Comparison of ENCODE assay signal across 8 mouse cellular contexts in the genomic region with DNA sequence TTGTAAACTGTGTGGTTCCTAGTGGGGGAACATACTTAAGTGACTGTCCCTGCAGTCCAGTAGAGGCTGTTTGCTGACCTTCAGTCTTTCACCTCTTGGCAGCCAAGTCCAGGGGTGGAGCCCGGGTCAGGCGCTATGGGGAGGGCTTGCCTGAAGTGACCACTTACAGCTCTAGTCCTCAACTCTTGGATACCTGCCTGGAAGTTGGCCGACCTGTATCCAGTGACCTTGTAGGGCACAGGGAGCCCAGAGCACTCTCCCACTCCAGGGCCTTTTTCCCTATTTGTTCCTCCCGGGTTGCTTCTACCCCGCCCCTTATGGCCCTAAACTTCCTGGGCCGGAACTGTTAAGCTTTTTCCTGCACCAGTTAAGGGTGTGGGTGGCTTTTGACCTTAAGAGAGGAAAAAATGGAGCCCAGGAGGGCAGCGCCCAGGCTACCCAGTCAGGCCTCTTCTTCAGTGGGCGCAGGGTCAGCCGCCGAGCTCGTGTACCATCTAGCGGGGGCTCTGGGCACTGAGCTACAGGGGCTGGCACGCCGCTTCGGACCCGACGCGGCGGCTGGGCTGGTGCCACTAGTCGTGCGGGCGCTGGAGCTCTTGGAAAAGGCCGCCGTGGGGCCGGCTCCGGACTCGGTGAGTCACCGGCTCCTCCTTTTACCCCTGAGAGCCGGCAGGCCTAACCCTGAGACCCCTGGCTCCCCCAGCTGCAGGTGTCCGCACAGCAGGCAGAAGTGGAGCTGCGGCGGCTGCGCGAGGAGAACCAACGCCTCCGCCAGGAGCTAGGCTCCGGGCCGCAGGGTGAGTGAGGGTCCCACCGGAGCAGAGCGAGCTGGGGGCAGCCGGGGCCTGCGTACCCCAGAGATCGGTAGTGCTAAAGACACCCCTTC. TPM values are rescaled to one million over a fixed set of nuclear protein-coding genes. Genes with fewer than 3 reads are reported as not detected.
DNase-seq lines count a peak whose midpoint lies in the region; ATAC-seq and TF ChIP-seq lines count a peak whose summit lies in the region.

A gene (plus strand): TSS at position 354 of the 886 bp plus-strand sequence.

- no peak within 1 kb of the TSS for H3K27ac ChIP-seq in ES-Bruce4 (ENCODE audit: insufficient read depth, low read length)
- H3K27ac ChIP-seq in embryonic facial prominence, embryonic 13.5 days: peak within 1 kb of the TSS; percentile 82
- H3K27ac ChIP-seq in heart, adult 2 months: peak within 1 kb of the TSS; percentile 97
- H3K27ac ChIP-seq in liver, embryonic 14.5 days: peak within 1 kb of the TSS; percentile 18
- no peak within 1 kb of the TSS for H3K27ac ChIP-seq in neural tube, embryonic 12.5 days

- peak within 1 kb of the TSS; percentile 53 for H3K9ac ChIP-seq in ES-Bruce4 (ENCODE audit: low read depth, poor library complexity, severe bottlenecking)
- H3K9ac ChIP-seq in embryonic facial prominence, embryonic 13.5 days: peak within 1 kb of the TSS; percentile 74
- peak within 1 kb of the TSS; percentile 93 for H3K9ac ChIP-seq in heart, adult 2 months (ENCODE audit: low read depth, low read length)
- H3K9ac ChIP-seq in liver, embryonic 14.5 days (replicated peaks): peak within 1 kb of the TSS; percentile 63
- H3K9ac ChIP-seq in neural tube, embryonic 12.5 days: peak within 1 kb of the TSS; percentile 58

- peak; percentile 56 for ATAC-seq in embryonic facial prominence, embryonic 13.5 days (ENCODE audit: insufficient number of reproducible peaks, insufficient read depth, low FRiP score, low TSS enrichment, low read depth)
- ATAC-seq in liver, embryonic 14.5 days (ENCODE audit: insufficient read depth): peak; percentile 67
- peak; percentile 84 for ATAC-seq in neural tube, embryonic 12.5 days (ENCODE audit: low FRiP score, low read depth)
- no peak for ATAC-seq in activated CD4-positive, CD25-positive, alpha-beta regulatory T cell, adult 4 months

- WGBS in embryonic facial prominence, embryonic 13.5 days: 3% methylated on average over 43 of the region's 43 CpGs
- under 1% methylated on average over 43 of the region's 43 CpGs for WGBS in heart, adult 2 months
- 4% methylated on average over 43 of the region's 43 CpGs for WGBS in liver, embryonic 14.5 days (ENCODE audit: insufficient replicate concordance)
- 2% methylated on average over 43 of the region's 43 CpGs for WGBS in neural tube, embryonic 12.5 days

- no peaks in the 10 kb centered on the region; the same call in 1 of the 2 replicates for H3K79me2 ChIP-seq in heart, adult 2 months (replicated peaks; ENCODE audit: control insufficient read depth, insufficient read depth, low read length)

- intact Hi-C loops in heart, adult 2 months (cut with DNase I): loop anchor here (2.0 to 5.0 kb wide), 3 partner anchors 23 to 108 kb away; a partner anchor contains a TSS

- no peaks in the 10 kb centered on the region for H3K27me3 ChIP-seq in ES-Bruce4 (ENCODE audit: control insufficient read depth, insufficient read depth, low read length, poor library complexity, severe bottlenecking)
- no peaks in the 10 kb centered on the region for H3K27me3 ChIP-seq in embryonic facial prominence, embryonic 13.5 days
- no peaks in the 10 kb centered on the region for H3K27me3 ChIP-seq in heart, adult 2 months (ENCODE audit: control insufficient read depth, insufficient read depth, low read length)
- no peaks in the 10 kb centered on the region for H3K27me3 ChIP-seq in liver, embryonic 14.5 days (ENCODE audit: control insufficient read depth, insufficient read depth, low read length)
- H3K27me3 ChIP-seq in neural tube, embryonic 12.5 days (replicated peaks): no peaks in the 10 kb centered on the region

- peak; percentile 89 for DNase-seq in adrenal gland, postnatal 10 days
- DNase-seq in heart, adult 2 months: peak; percentile 80 to 88
- DNase-seq in kidney, adult 18-20 months: peak; percentile 89
- DNase-seq in liver, embryonic 14.5 days (ENCODE audit: low read depth in 3 of 3, low spot score in 3 of 3): peak in 1 of 3 experiments; percentile 27

- H3K4me2 ChIP-seq in embryonic facial prominence, embryonic 13.5 days: peak within 1 kb of the TSS; percentile 98
- peak within 1 kb of the TSS; percentile 99 for H3K4me2 ChIP-seq in liver, embryonic 14.5 days (ENCODE audit: low read depth)
- peak within 1 kb of the TSS; percentile 92 for H3K4me2 ChIP-seq in neural tube, embryonic 12.5 days (replicated peaks)

- no peaks in the 10 kb centered on the region for H3K9me3 ChIP-seq in ES-Bruce4 (replicated peaks; ENCODE audit: control insufficient read depth, insufficient read depth, low read length, poor library complexity, severe bottlenecking)
- no peaks in the 10 kb centered on the region for H3K9me3 ChIP-seq in embryonic facial prominence, embryonic 13.5 days
- H3K9me3 ChIP-seq in liver, embryonic 14.5 days (ENCODE audit: control insufficient read depth, low read length): no peaks in the 10 kb centered on the region
- H3K9me3 ChIP-seq in neural tube, embryonic 12.5 days: no peaks in the 10 kb centered on the region

- no peak for TF ChIP-seq EP300 in ES-Bruce4 (IDR thresholded peaks at IDR 0.05; ENCODE audit: insufficient read depth, low read depth, low read length)
- TF ChIP-seq EP300 in heart, adult 2 months (IDR thresholded peaks at IDR 0.05; ENCODE audit: insufficient read depth, low read depth, low read length): peak; percentile 53
- TF ChIP-seq EP300 in liver, embryonic 14.5 days (IDR thresholded peaks at IDR 0.05; ENCODE audit: low read depth): no peak

- peaks cover 28% of the 10 kb centered on the region for H3K36me3 ChIP-seq in ES-Bruce4 (ENCODE audit: control insufficient read depth, insufficient read depth, low read length, poor library complexity, severe bottlenecking)
- peaks cover 52% of the 10 kb centered on the region for H3K36me3 ChIP-seq in embryonic facial prominence, embryonic 13.5 days
- H3K36me3 ChIP-seq in heart, adult 2 months (ENCODE audit: control insufficient read depth, insufficient read depth, low read length): peaks cover 8% of the 10 kb centered on the region
- peaks cover 43% of the 10 kb centered on the region for H3K36me3 ChIP-seq in liver, embryonic 14.5 days (replicated peaks; ENCODE audit: control insufficient read depth, insufficient read depth, low read depth)
- H3K36me3 ChIP-seq in neural tube, embryonic 12.5 days: peaks cover 48% of the 10 kb centered on the region

- peak within 1 kb of the TSS; percentile 66 for H3K4me3 ChIP-seq in ES-Bruce4 (ENCODE audit: low read depth, low read length)
- H3K4me3 ChIP-seq in embryonic facial prominence, embryonic 13.5 days: peak within 1 kb of the TSS; percentile 55
- peak within 1 kb of the TSS; percentile 83 for H3K4me3 ChIP-seq in heart, adult 2 months
- peak within 1 kb of the TSS; percentile 48 to 68 for H3K4me3 ChIP-seq in liver, embryonic 14.5 days (ENCODE audit: insufficient read depth in 1 of 2, low read depth in 2 of 2, low read length in 2 of 2)
- H3K4me3 ChIP-seq in neural tube, embryonic 12.5 days: peak within 1 kb of the TSS; percentile 48

- TF ChIP-seq POLR2A in ES-Bruce4 (IDR thresholded peaks at IDR 0.05; ENCODE audit: insufficient read depth, low read length): no peak
- no peak; the same call in none of the 2 replicates for TF ChIP-seq POLR2A in heart, adult 2 months (IDR thresholded peaks at IDR 0.05; ENCODE audit: insufficient read depth, low read depth, low read length)

- no peaks in the 10 kb centered on the region for H3K4me1 ChIP-seq in ES-Bruce4 (ENCODE audit: control insufficient read depth, insufficient read depth, low read length)
- peaks cover 19% of the 10 kb centered on the region for H3K4me1 ChIP-seq in embryonic facial prominence, embryonic 13.5 days
- H3K4me1 ChIP-seq in heart, adult 2 months (ENCODE audit: control insufficient read depth, insufficient read depth, low read length): peaks cover 17% of the 10 kb centered on the region
- H3K4me1 ChIP-seq in liver, embryonic 14.5 days (replicated peaks; ENCODE audit: control insufficient read depth in 2 of 2, insufficient read depth in 2 of 2, low read length in 1 of 2): peaks cover 6 to 7% of the 10 kb centered on the region in 2 experiments; a peak in 1 of 4 replicates
- H3K4me1 ChIP-seq in neural tube, embryonic 12.5 days: peaks cover 21% of the 10 kb centered on the region

- TF ChIP-seq CTCF in ES-Bruce4 (IDR thresholded peaks at IDR 0.05; ENCODE audit: low read depth, low read length): no peak
- peak; percentile 30 for TF ChIP-seq CTCF in heart, adult 2 months (IDR thresholded peaks at IDR 0.05)
- peak; percentile 32; the same call in 1 of the 2 replicates for TF ChIP-seq CTCF in liver, embryonic 14.5 days (IDR thresholded peaks at IDR 0.05; ENCODE audit: low read depth)

RNA-seq across cellular contexts. Expression of the gene that starts here (rescaled TPM):
- not detected in 2 replicates for polyA plus RNA-seq in ES-Bruce4 (2011; ENCODE audit: insufficient read depth, insufficient read length, low read depth, missing spikeins)
- total RNA-seq in adrenal gland, postnatal 10 days (2021): 10 to 100 TPM; 17.3 to 23.7 TPM
- polyA plus RNA-seq in embryonic facial prominence, embryonic 13.5 days (2015; fragmentation: Nextera tagmentation; extraction: Ambion mirVana): 0.41 TPM in 1 of 2 replicates, not detected in the other
- total RNA-seq in heart, adult 2 months (2021): 10 to 100 TPM; 40.5 to 48.8 TPM
- 39.2 and 62.0 TPM in 2 replicates for polyA plus RNA-seq in heart, adult 2 months (2012; rRNA removed)
- polyA plus RNA-seq in liver, embryonic 14.5 days (2012; rRNA removed): 1.6 and 1.7 TPM in 2 replicates
- polyA plus RNA-seq in liver, embryonic 14.5 days (2014; fragmentation: Nextera tagmentation; extraction: Ambion mirVana): 2.0 and 2.4 TPM in 2 replicates
- 0.52 and 0.76 TPM in 2 replicates for polyA plus RNA-seq in neural tube, embryonic 12.5 days (2016; fragmentation: Nextera tagmentation; extraction: Ambion mirVana)
- not detected for polyA plus RNA-seq in activated CD4-positive, CD25-positive, alpha-beta regulatory T cell, adult 4 months (2017; shearing (Covaris generic))

Comparison
In these comparisons a context has a peak if more than half of its experiments do, and no peak if none do; other contexts are left out.
1. RNA of the gene that starts here (polyA plus RNA-seq): 39.2 to 62.0 TPM in heart, adult 2 months; 1.6 to 2.4 TPM in liver, embryonic 14.5 days, 0.52 to 0.76 TPM in neural tube, embryonic 12.5 days, 0.41 TPM in embryonic facial prominence, embryonic 13.5 days, not detected in ES-Bruce4 and not detected in activated CD4-positive, CD25-positive, alpha-beta regulatory T cell, adult 4 months; every median in the first group is over 10 times any median in the second.
2. Peak in ATAC-seq, H3K4me3 ChIP-seq, H3K27ac ChIP-seq, H3K9ac ChIP-seq and H3K4me2 ChIP-seq in embryonic facial prominence, embryonic 13.5 days; RNA of the gene not detected or under 1 TPM.
3. Peak in ATAC-seq, H3K4me3 ChIP-seq, H3K9ac ChIP-seq and H3K4me2 ChIP-seq in neural tube, embryonic 12.5 days; RNA of the gene not detected or under 1 TPM.
4. H3K27ac ChIP-seq: peak in heart, adult 2 months (single experiment) and liver, embryonic 14.5 days (single experiment); none in ES-Bruce4 (single experiment) and neural tube, embryonic 12.5 days (single experiment).
5. Peak in every context shown above with its lines, with median percentiles within 50 percentile points of each other: H3K4me3 ChIP-seq, H3K9ac ChIP-seq and H3K4me2 ChIP-seq.